Mouse (Mus musculus) embryonic facial prominence, embryonic 13.5 days (tissue): ENCODE measurements around the gene Clec3a. TPM values are rescaled to one million over a fixed set of nuclear protein-coding genes. Genes with fewer than 3 reads are reported as not detected.

Experiments used
- ATAC-seq: fragments of 200-750 bp; cut with Nextera tagmentation; 2 replicates; pipeline ENCODE4 v1.8.0; 2017; ENCODE audit warnings: low read depth; ENCODE audit not compliant: insufficient number of reproducible peaks, insufficient read depth, low FRiP score, low TSS enrichment
- H3K27ac ChIP-seq: fragments of 300-500 bp; sonication (generic); 2 replicates; pipeline ENCODE4 v1.5.1; 2015; ENCODE audit warnings: moderate library complexity, mild to moderate bottlenecking, inconsistent platforms
- H3K27me3 ChIP-seq: fragments of 300-500 bp; sonication (generic); 2 replicates; pipeline ENCODE4 v1.6.1; 2015; ENCODE audit warnings: mild to moderate bottlenecking, inconsistent platforms
- H3K36me3 ChIP-seq: fragments of 300-500 bp; sonication (generic); 2 replicates; pipeline ENCODE4 v1.6.1; 2015; ENCODE audit warnings: mild to moderate bottlenecking, inconsistent platforms
- H3K4me1 ChIP-seq: fragments of 300-500 bp; sonication (generic); 2 replicates; pipeline ENCODE4 v1.6.1; 2015; ENCODE audit warnings: inconsistent platforms
- H3K4me2 ChIP-seq: fragments of 300-500 bp; sonication (generic); 2 replicates; pipeline ENCODE4 v1.6.1; 2015; ENCODE audit warnings: moderate library complexity, mild to moderate bottlenecking, inconsistent platforms
- H3K4me3 ChIP-seq: fragments of 300-500 bp; sonication (generic); 2 replicates; pipeline ENCODE4 v1.5.1; 2015; ENCODE audit warnings: mild to moderate bottlenecking, inconsistent platforms
- H3K9ac ChIP-seq: fragments of 300-500 bp; sonication (generic); 2 replicates; pipeline ENCODE4 v1.6.1; 2015; ENCODE audit warnings: mild to moderate bottlenecking, inconsistent platforms
- H3K9me3 ChIP-seq: fragments of 300-500 bp; sonication (generic); 2 replicates; pipeline ENCODE4 v1.6.1; 2016; ENCODE audit warnings: inconsistent platforms
- WGBS: fragments of 180-500 bp; shearing (Covaris S2); methylation state at CpG from one replicate; pipeline ENCODE4 v1.1.7; 2015; ENCODE audit warnings: mixed read lengths; 5-methylcytosine and 5-hydroxymethylcytosine counted together
- polyA plus RNA-seq: library from polyadenylated mRNA; unstranded; fragments of >200 nt; fragmentation: Nextera tagmentation; extraction: Ambion mirVana; gene quantifications from 2 replicates; pipeline ENCODE4 v1.2.1, GENCODE M21; 2015

The Clec3a gene
- polyA plus RNA-seq, 1 experiment from 2014 or later: not detected

DNA sequence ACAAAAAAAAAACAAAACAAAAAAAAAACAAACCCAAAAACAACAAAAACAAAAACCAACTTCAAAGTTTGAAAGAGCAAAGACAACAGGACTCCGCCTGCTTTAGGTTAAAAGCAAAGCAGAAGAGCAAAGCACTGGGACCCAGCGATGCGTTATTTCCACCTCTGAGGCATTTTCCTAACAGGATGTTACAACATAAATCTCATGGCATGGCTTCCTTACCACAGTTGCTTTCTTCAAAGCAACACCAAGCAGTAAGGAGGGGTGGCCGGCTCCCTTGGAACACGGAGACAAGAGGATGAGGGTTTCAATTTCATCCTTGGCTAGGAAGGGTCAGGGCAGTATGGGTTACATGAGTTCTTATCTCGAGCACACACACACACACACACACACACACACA is 1.0 kb downstream of the Clec3a start:
- no peak for ATAC-seq
- H3K36me3 ChIP-seq: no peaks in the 10 kb centered on the region
- no peaks in the 10 kb centered on the region for H3K4me1 ChIP-seq
- H3K4me2 ChIP-seq: no peak overlapping the region
- 74% methylated on average over 5 of the region's 6 CpGs for WGBS
- no peak overlapping the region for H3K27ac ChIP-seq
- H3K9ac ChIP-seq: no peak overlapping the region
- H3K27me3 ChIP-seq: no peaks in the 10 kb centered on the region
- no peak overlapping the region for H3K4me3 ChIP-seq
- peaks cover 3% of the 10 kb centered on the region; the same call in 1 of the 2 replicates for H3K9me3 ChIP-seq

DNA sequence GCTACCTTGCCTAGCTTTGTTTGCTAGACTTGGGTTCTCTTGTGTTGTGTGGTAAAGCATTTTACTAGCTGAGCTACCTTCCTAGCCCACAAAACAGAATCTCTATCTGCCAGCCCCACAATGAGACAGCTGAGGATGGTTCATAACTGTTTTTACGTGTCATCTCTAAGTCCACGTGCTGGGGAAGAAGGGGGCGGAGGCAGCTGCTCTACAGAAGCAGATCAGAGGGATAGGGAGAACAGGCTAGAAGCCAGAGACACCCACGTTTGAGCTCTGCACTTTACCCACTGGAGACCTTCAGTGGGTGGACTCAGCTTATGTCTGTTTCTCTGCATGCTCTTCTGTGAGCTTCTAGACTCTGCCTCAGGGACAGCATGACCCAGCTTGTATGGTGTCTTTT is 3.7 kb downstream of the Clec3a start:
- no peak overlapping the region for H3K4me3 ChIP-seq
- H3K9me3 ChIP-seq: no peaks in the 10 kb centered on the region
- H3K36me3 ChIP-seq: no peaks in the 10 kb centered on the region
- no peak overlapping the region for H3K4me2 ChIP-seq
- H3K9ac ChIP-seq: no peak overlapping the region
- H3K27ac ChIP-seq: no peak overlapping the region
- ATAC-seq: no peak
- WGBS: 77% methylated on average over 4 of the region's 4 CpGs
- H3K4me1 ChIP-seq: no peaks in the 10 kb centered on the region
- no peaks in the 10 kb centered on the region for H3K27me3 ChIP-seq

DNA sequence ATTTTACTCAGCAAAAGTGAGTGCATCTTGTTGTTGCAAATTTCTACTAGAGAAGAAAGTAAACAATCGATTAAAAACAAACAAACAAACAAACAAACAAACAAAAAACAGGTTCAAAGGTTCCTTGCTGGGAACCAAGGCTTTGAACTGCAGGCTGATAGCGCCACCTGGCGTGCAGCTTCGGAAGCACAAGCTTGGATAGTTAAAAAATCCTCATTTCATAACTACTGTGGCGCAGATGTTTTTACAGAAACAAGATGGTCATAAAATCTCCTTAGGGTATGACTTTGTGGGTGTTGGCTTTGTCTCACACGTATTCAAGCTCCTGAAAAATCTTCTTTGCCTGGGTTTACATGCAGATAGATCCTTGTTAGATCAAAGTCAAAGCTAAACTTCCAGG is 20.4 kb downstream of the Clec3a start:
- H3K36me3 ChIP-seq: no peaks in the 10 kb centered on the region
- H3K27me3 ChIP-seq: no peaks in the 10 kb centered on the region
- H3K4me2 ChIP-seq: no peak overlapping the region
- WGBS: 7% methylated on average over 6 of the region's 6 CpGs
- no peak overlapping the region for H3K27ac ChIP-seq
- H3K9ac ChIP-seq: no peak overlapping the region
- peaks cover 7% of the 10 kb centered on the region for H3K4me1 ChIP-seq
- no peak overlapping the region for H3K4me3 ChIP-seq
- H3K9me3 ChIP-seq: no peaks in the 10 kb centered on the region
- no peak for ATAC-seq

DNA sequence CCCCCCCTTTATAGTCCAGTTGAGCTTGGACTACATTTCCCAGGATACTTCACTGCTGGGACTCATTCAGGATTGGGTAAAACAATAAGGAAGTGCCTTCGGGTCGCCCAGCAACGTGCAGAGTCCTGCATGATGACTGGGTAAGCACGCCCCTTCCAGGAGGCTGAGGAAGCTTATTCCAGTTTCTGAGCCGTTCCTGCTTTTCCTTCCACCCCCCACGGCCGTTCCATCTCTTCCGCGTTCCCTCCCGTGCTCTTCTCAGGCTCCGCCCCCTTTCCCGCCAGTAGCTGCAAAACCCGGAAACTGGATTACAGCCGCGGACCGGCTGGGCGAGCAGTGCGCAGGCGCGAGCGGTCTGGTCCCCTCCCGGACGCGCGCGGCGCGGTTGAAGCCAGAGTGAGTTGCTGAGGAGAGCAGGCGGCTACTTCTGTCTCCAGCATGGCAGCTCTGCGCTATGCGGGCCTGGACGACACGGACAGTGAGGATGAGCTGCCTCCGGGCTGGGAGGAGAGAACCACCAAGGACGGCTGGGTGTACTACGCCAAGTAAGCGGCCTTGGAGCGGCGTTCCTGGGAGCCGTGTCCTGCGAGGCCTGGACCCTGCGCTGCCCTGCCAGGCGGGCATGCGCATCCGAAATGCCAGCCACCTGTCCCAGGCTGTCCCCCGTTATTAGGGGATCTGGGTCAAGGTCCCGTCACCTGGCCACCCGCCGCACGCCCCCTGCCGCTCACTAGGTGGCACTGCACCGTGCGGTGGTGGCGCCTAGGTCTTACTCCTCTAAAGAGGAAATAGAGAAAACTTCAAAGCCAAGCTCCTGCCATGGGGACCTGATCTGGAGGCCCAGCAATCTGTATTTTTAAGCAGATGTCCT is 21.7 kb downstream of the Clec3a start, which contains the start of gene Wwox:
Gene Wwox, plus strand, starts transcription at position 322 of the 871 bp plus-strand sequence.
- H3K9ac ChIP-seq: peak within 1 kb of the TSS; percentile 80
- peak within 1 kb of the TSS; percentile 75 for H3K4me3 ChIP-seq
- H3K36me3 ChIP-seq: no peaks in the 10 kb centered on the region
- no peaks in the 10 kb centered on the region for H3K9me3 ChIP-seq
- WGBS: under 1% methylated on average over 54 of the region's 54 CpGs
- peak within 1 kb of the TSS; percentile 87 for H3K4me2 ChIP-seq
- ATAC-seq: peak; percentile 94
- H3K4me1 ChIP-seq: peaks cover 7% of the 10 kb centered on the region
- H3K27me3 ChIP-seq: no peaks in the 10 kb centered on the region
- H3K27ac ChIP-seq: peak within 1 kb of the TSS; percentile 71; the same call in 1 of the 2 replicates

DNA sequence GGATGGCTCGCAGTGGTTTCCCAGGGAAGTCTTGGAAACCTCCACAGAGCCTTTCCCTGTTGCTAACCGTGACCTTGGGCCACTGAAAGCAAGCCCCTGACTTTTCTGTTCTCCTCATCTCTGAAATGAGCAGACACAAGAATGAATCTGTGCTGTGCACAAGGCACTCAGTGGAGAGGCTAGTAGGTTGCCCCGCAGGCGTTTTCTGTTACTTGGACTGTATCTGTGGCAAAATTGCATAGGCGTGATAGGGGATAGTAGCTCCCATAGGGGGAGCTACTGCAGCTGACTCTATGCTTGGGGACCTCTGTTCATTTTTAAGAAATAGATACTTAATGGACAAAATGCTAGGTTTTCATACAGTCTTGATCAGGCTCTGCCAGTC is 22.3 kb downstream of the Clec3a start:
- no peaks in the 10 kb centered on the region for H3K36me3 ChIP-seq
- H3K4me3 ChIP-seq: peak overlapping the region; percentile 75
- peak overlapping the region; percentile 87 for H3K4me2 ChIP-seq
- no peak for ATAC-seq
- no peak overlapping the region for H3K27ac ChIP-seq
- H3K4me1 ChIP-seq: peaks cover 7% of the 10 kb centered on the region
- 19% methylated on average over 5 of the region's 5 CpGs for WGBS
- H3K27me3 ChIP-seq: no peaks in the 10 kb centered on the region
- no peaks in the 10 kb centered on the region for H3K9me3 ChIP-seq
- peak overlapping the region; percentile 80 for H3K9ac ChIP-seq

DNA sequence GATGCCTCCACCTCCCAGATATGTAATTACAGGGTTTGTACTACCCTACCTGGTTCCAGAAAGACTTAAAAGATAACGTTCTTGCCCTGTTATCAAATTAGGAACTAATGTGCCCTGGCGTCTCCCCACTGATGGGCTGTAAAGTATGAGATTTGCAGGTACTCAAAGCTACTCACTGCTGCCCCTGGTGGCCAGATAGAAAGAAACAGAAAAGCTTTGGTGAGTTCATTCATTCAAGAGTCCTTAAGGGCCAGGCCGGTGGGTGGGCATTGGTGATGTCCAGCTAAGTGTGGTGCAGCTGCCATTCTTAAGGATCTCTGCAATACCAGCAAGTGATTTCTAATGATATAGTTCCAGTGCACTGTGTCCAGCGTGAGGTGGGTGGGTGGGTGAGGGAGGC is 23.7 kb downstream of the Clec3a start:
- Histone ChIP-seq H3K27ac (no peak overlapping the region), H3K4me3 (no peak overlapping the region), H3K36me3 (no peaks in the 10 kb centered on the region), H3K27me3 (no peaks in the 10 kb centered on the region), H3K4me1 (peaks cover 7% of the 10 kb centered on the region), H3K9ac (no peak overlapping the region), H3K9me3 (no peaks in the 10 kb centered on the region), H3K4me2 (no peak overlapping the region)
- 80% methylated on average over 4 of the region's 4 CpGs for WGBS
- ATAC-seq: no peak

DNA sequence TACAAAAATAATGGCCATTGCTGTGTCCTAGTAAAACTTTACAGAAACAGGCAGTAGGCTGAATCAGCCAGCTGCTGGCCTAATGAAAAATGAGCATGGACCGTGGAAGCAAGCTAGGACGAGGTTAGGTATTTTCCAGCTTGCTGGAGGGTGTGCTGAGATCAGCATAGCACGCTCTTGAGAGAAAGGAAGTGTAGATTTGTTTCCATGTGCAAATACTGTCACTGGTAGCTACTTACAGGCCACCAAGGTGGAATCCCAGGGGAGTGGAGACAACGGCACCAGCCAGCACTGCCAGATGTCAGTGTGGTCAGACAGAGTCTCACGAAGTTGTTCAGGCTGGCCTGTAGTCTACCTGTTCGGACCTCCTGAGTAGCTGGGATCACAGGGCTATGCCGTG is 29.0 kb downstream of the Clec3a start:
- WGBS: 76% methylated on average over 7 of the region's 7 CpGs
- no peak for ATAC-seq

DNA sequence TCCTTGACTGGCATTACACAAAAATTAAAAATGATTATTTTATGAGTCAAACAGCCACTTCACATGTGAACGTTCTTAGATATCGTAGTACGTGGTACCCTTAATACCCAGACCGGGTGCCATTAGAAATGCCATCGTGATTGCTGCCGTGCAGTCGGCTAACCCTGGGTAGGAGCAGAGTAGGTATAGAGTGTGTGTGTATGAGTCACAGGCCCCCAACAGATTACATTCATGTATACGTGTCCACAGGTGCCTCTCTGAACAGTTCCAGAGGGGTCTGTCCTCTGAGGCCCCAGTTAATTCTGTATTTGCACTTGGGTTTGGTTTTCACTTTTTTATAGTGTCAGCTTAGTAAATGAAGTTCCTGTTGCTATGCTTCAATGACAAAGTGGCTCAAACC is 34.4 kb downstream of the Clec3a start:
- H3K27me3 ChIP-seq: no peaks in the 10 kb centered on the region; the same call in 1 of the 2 replicates
- ATAC-seq: no peak
- WGBS: 86% methylated on average over 8 of the region's 8 CpGs
- no peak overlapping the region for H3K4me2 ChIP-seq
- peaks cover 8% of the 10 kb centered on the region; the same call in 1 of the 2 replicates for H3K4me1 ChIP-seq
- no peak overlapping the region for H3K9ac ChIP-seq
- H3K27ac ChIP-seq: no peak overlapping the region
- no peaks in the 10 kb centered on the region for H3K9me3 ChIP-seq
- H3K36me3 ChIP-seq: no peaks in the 10 kb centered on the region
- no peak overlapping the region for H3K4me3 ChIP-seq

More for the DNA sequence above, 29.0 kb downstream of the Clec3a start:
- H3K4me1 ChIP-seq: 0 out of 2 replicates have a peak, but pooled peaks cover 3% of the 10 kb centered on the region
- H3K9me3 ChIP-seq: no peaks in the 10 kb centered on the region
- H3K4me2 ChIP-seq: no peak overlapping the region
- no peaks in the 10 kb centered on the region for H3K36me3 ChIP-seq
- no peak overlapping the region for H3K9ac ChIP-seq
- H3K4me3 ChIP-seq: no peak overlapping the region
- H3K27me3 ChIP-seq: no peaks in the 10 kb centered on the region; the same call in 1 of the 2 replicates
- H3K27ac ChIP-seq: no peak overlapping the region

DNA sequence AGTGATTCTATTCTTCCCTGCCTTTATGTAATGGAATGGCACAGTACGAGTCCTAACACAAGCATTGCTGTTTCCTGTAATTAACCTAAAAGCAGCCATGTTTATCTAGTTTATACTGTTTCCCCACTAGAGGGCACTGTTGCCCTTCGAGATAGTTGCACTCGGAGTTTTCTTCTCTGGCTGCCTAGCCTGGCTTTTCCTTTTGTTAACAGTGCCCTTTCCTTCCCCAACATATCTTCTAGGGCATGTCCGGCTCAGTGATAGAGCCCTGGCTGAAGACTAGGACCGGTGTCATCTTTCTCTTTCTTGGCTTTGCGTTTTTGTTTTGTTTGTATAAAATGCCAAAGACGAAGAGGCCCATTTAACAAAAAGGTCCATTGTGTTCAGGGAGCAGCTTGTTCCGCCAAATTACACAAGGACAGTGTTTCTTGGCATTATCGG is 34.9 kb downstream of the Clec3a start:
- ATAC-seq: no peak

DNA sequence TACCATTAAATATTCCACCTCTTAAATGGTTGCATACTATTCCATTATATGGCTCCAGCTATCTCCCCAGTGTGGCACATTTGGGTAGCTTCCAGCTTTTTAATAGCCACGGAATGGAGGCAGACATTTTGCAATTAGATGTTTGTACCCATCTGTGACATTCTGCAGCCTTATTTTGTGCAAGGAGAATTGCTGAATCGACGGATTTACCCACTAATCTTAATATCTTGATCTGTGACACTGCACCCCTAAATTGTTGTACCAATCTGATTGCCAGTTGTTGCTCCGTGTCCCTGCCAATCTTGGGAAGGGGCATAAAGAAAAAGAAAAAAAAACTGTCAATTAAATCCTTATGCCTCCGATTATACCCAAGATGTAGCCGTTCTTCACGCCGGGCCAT is 37.4 kb downstream of the Clec3a start:
- 86% methylated on average over 8 of the region's 8 CpGs for WGBS

More for the DNA sequence above, 34.9 kb downstream of the Clec3a start:
- Histone ChIP-seq H3K9me3 (no peaks in the 10 kb centered on the region), H3K27ac (no peak overlapping the region), H3K9ac (0 out of 2 replicates have a peak overlapping the region, but pooled peaks have one; percentile 37), H3K4me3 (no peak overlapping the region), H3K27me3 (no peaks in the 10 kb centered on the region; the same call in 1 of the 2 replicates), H3K4me2 (peak overlapping the region; percentile 42), H3K36me3 (no peaks in the 10 kb centered on the region), H3K4me1 (peaks cover 8% of the 10 kb centered on the region; the same call in 1 of the 2 replicates)
- WGBS: 9% methylated on average over 9 of the region's 9 CpGs

DNA sequence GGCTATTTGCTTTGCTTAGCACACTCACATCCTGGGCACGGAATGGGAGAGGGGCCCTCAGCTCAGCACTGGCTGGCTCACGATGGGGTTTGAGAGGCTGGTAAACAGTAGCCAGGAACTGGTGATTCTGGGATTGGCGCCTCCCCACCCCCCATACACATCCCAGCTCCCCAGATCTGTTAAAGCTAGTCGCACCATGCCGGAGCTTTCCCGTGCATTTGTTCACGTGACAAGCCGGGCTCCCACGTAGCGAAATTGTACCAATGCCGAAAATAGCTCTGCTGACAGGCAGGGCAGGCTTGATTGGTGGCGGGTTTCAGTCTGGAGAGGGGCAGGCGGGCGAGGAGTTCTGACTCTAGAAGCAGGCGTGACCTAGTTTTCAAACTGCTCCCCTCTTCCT is 38.1 kb downstream of the Clec3a start:
- Histone ChIP-seq H3K4me1 (peaks cover 5% of the 10 kb centered on the region; the same call in 1 of the 2 replicates), H3K9me3 (no peaks in the 10 kb centered on the region), H3K27ac (no peak overlapping the region), H3K9ac (no peak overlapping the region), H3K36me3 (no peaks in the 10 kb centered on the region), H3K27me3 (no peaks in the 10 kb centered on the region), H3K4me3 (no peak overlapping the region), H3K4me2 (peak overlapping the region; percentile 14; the same call in 1 of the 2 replicates)
- ATAC-seq: no peak
- WGBS: 54% methylated on average over 15 of the region's 15 CpGs

More for the DNA sequence above, 37.4 kb downstream of the Clec3a start:
- ATAC-seq: no peak
- no peak overlapping the region for H3K4me3 ChIP-seq
- peaks cover 8% of the 10 kb centered on the region; the same call in 1 of the 2 replicates for H3K4me1 ChIP-seq
- no peak overlapping the region for H3K4me2 ChIP-seq
- H3K36me3 ChIP-seq: no peaks in the 10 kb centered on the region
- H3K27ac ChIP-seq: no peak overlapping the region
- no peak overlapping the region for H3K9ac ChIP-seq
- no peaks in the 10 kb centered on the region for H3K9me3 ChIP-seq
- no peaks in the 10 kb centered on the region; the same call in 1 of the 2 replicates for H3K27me3 ChIP-seq
